Mouse (Mus musculus): Measurements from ENCODE around the gene Hyls1. TPM values are rescaled to one million over a fixed set of nuclear protein-coding genes. Genes with fewer than 3 reads are reported as not detected.

Hyls1 gene
- polyA plus RNA-seq, 1 experiment from 2014 or later, result 15.3 TPM

DNA sequence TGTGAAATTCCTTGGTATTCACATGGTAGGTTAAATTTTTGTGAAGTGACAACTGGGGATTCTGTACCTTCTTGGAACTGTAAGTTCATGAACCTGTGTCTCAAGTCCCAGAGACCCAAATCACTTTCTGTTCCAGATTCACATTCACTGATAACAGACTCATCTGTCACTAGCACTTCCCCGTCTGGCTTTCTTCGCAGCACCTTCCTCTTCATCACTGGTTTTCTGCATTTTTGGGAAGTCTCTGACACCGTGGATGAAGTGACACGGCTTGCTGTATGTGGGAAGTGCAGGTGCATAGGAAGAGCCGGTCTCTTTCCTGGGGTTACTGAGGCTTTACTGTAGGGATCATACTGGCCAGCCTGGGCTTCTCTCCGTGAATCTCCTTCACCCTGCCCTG, 8.6 kb downstream of the Hyls1 start:
- Histone ChIP-seq H3K36me3 (peaks cover 28% of the 10 kb centered on the region), H3K27ac (no peak overlapping the region), H3K27me3 (peaks cover 7% of the 10 kb centered on the region; the same call in 1 of the 2 replicates), H3K9ac (no peak overlapping the region), H3K4me1 (replicated peaks) (peaks cover 28% of the 10 kb centered on the region), H3K9me3 (replicated peaks) (no peaks in the 10 kb centered on the region), H3K4me3 (no peak overlapping the region), H3K4me2 (no peak overlapping the region)
- 77% methylated on average over 6 of the region's 6 CpGs for whole genome bisulfite sequencing
- no peak for ATAC-seq (replicated peaks; ENCODE audit: insufficient number of reproducible peaks, insufficient read depth, low FRiP score, low read depth)

GRCm38 (mm10) chr9:35561076-35561475, 9.1 kb downstream of the Hyls1 start:
- no peak overlapping the region for H3K4me2 ChIP-seq
- WGBS, result 93% methylated on average over 11 of the region's 11 CpGs
- no peak for ATAC-seq (replicated peaks; ENCODE audit: insufficient number of reproducible peaks, insufficient read depth, low FRiP score, low read depth)

GRCm38 (mm10) chr9:35559009-35559890, 10.9 kb downstream of the Hyls1 start:
- Histone ChIP-seq H3K27ac (peak overlapping the region; percentile 53), H3K4me2 (peak overlapping the region; percentile 100), H3K9ac (peak overlapping the region; percentile 61), H3K36me3 (peaks cover 13% of the 10 kb centered on the region; the same call in 1 of the 2 replicates), H3K9me3 (replicated peaks) (no peaks in the 10 kb centered on the region), H3K4me1 (replicated peaks) (peaks cover 19% of the 10 kb centered on the region), H3K27me3 (peaks cover 7% of the 10 kb centered on the region; the same call in 1 of the 2 replicates), H3K4me3 (peak overlapping the region; percentile 75)
- 1% methylated on average over 31 of the region's 31 CpGs for WGBS
- peak; percentile 75 for ATAC-seq (replicated peaks; ENCODE audit: insufficient number of reproducible peaks, insufficient read depth, low FRiP score, low read depth)

More at GRCm38 (mm10) chr9:35561076-35561475, 9.1 kb downstream of the Hyls1 start:
- Histone ChIP-seq H3K36me3 (peaks cover 24% of the 10 kb centered on the region), H3K27me3 (peaks cover 7% of the 10 kb centered on the region; the same call in 1 of the 2 replicates), H3K9ac (no peak overlapping the region), H3K4me1 (replicated peaks) (peaks cover 28% of the 10 kb centered on the region), H3K4me3 (no peak overlapping the region), H3K27ac (no peak overlapping the region), H3K9me3 (replicated peaks) (no peaks in the 10 kb centered on the region)

DNA sequence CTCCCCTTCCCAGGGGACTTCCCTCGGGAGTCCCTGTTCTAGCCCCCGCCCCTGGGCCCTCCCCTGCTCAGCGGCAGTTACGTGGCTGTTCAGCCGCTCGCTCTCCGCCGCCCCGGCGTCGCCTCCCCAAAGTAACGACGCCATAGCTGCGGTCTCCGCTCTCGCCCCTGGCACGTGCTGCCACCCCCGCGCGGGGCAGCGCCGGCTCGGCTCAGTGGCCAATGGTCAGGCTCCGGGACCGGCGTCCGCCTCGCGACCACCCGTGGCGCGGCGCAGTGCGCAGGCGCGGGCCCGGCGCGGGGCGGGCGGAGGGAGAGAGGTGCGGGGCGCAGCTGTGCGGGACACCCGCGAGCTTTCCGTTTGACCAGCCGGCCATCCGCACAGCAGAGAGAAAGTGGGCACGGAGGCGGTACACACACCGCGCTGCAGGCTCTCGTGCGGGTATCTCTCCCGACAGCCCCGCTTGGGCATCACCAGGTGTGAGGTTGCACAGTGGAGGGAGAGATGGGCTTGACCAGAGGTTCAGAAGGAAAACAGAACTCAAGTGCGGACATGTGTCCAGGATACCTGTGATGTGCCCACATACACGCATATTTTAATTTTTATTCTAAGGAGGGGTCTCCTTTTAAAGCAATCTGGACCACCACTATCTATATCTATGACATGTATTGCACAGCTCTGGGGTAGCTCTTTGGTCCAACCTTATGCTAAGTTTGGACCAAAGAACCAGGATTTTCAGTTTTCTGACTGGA, 11.8 kb downstream of the Hyls1 start, which contains the start of the genes Ddx25 and Pus3:
Gene Ddx25 (minus strand): TSS at position 272 of the 752 bp plus-strand sequence.
Gene Pus3 (plus strand): TSS at position 339 of the 752 bp plus-strand sequence.
- 2% methylated on average over 57 of the region's 59 CpGs for WGBS
- Histone ChIP-seq H3K9me3 (replicated peaks) (no peaks in the 10 kb centered on the region), H3K4me3 (peak within 1 kb of the TSS; percentile 75), H3K4me2 (peak within 1 kb of the TSS; percentile 100), H3K27ac (peak within 1 kb of the TSS; percentile 53), H3K9ac (peak within 1 kb of the TSS; percentile 61), H3K36me3 (peaks cover 13% of the 10 kb centered on the region; the same call in 1 of the 2 replicates), H3K27me3 (peaks cover 7% of the 10 kb centered on the region; the same call in 1 of the 2 replicates), H3K4me1 (replicated peaks) (peaks cover 24% of the 10 kb centered on the region)
- ATAC-seq (replicated peaks; ENCODE audit: insufficient number of reproducible peaks, insufficient read depth, low FRiP score, low read depth), result peak; percentile 61; the same call in 1 of the 2 replicates

GRCm38 (mm10) chr9:35556494-35557102, 13.6 kb downstream of the Hyls1 start:
- H3K9ac ChIP-seq, result no peak overlapping the region
- no peak overlapping the region for H3K4me3 ChIP-seq
- no peak overlapping the region for H3K4me2 ChIP-seq
- H3K27me3 ChIP-seq, result peaks cover 7% of the 10 kb centered on the region; the same call in 1 of the 2 replicates
- no peak overlapping the region for H3K27ac ChIP-seq
- peaks cover 9% of the 10 kb centered on the region; the same call in 1 of the 2 replicates for H3K36me3 ChIP-seq
- 49% methylated on average over 12 of the region's 12 CpGs for WGBS
- ATAC-seq (replicated peaks; ENCODE audit: insufficient number of reproducible peaks, insufficient read depth, low FRiP score, low read depth), result no peak
- H3K9me3 ChIP-seq (replicated peaks), result no peaks in the 10 kb centered on the region
- H3K4me1 ChIP-seq (replicated peaks), result peaks cover 31% of the 10 kb centered on the region

DNA sequence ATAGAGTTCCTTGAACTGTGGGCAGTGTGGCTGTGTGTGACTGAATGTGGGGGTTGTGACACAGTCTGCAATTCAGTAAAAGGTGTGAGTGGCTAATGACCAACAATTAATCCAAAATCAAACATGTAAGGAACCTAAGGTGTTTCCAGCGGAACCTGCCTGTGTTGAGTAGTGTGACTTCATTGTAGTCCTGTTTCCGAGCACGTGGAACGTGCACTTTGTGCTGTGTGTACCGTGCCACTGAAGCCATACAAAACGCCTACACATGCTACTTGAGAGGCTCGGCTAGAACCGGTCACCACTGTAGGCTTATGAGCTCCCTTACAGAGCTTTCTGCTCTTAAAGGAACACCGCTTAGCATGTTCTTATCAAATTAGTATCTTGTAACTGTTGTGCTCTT, 21.7 kb downstream of the Hyls1 start:
- H3K4me3 ChIP-seq, result no peak overlapping the region
- H3K4me2 ChIP-seq, result no peak overlapping the region
- 76% methylated on average over 9 of the region's 9 CpGs for WGBS

DNA sequence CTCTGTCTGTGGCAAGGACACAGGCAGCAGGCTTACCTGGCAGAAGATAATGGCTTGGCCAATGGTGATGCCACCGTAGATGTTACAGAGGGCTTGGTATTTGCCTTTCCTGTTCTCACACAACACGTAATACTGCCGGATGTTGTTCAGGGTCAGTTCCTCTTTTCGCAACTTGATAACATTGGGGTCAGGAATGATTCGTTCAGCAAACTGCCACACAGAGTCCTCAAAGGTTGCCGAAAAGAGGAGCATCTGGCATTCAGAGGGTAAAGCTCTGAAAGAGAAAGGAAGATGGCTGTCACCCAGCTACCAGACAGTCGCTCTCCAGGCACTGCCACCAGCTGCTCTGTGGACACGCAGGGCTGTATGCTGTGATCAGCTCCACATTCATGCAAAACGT, 23.5 kb downstream of the Hyls1 start:
- Histone ChIP-seq H3K27ac (no peak overlapping the region), H3K36me3 (no peaks in the 10 kb centered on the region), H3K4me1 (replicated peaks) (no peaks in the 10 kb centered on the region), H3K4me3 (no peak overlapping the region), H3K9ac (no peak overlapping the region), H3K27me3 (no peaks in the 10 kb centered on the region), H3K9me3 (replicated peaks) (no peaks in the 10 kb centered on the region), H3K4me2 (no peak overlapping the region)
- 71% methylated on average over 9 of the region's 9 CpGs for WGBS
- no peak for ATAC-seq (replicated peaks; ENCODE audit: insufficient number of reproducible peaks, insufficient read depth, low FRiP score, low read depth)

More for the DNA sequence above, 21.7 kb downstream of the Hyls1 start:
- no peak for ATAC-seq (replicated peaks; ENCODE audit: insufficient number of reproducible peaks, insufficient read depth, low FRiP score, low read depth)
- Histone ChIP-seq H3K4me1 (replicated peaks) (peaks cover 8% of the 10 kb centered on the region), H3K36me3 (no peaks in the 10 kb centered on the region), H3K27ac (no peak overlapping the region), H3K27me3 (no peaks in the 10 kb centered on the region), H3K9me3 (replicated peaks) (no peaks in the 10 kb centered on the region), H3K9ac (no peak overlapping the region)

DNA sequence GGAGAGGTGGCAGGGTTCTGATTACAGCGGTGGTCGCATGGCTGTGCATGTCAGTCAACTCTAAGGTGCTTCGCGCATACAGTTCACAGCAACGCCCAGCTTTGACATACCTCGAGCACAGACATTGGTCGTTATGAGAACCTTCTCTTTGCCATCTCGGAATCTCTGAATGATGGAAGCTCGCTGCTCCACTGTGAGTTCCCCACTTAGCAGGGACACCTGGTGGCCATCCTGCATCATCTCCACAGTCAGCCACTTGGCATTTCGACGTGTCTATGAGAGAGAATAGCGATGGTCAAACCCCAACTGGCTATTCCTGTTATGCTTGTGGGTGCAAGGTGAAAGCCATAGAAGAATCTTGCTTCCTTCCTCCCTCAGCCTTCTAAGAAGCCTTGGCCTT, 24.5 kb downstream of the Hyls1 start:
- Histone ChIP-seq H3K4me1 (replicated peaks) (no peaks in the 10 kb centered on the region), H3K27me3 (no peaks in the 10 kb centered on the region), H3K4me2 (no peak overlapping the region), H3K9ac (no peak overlapping the region), H3K4me3 (no peak overlapping the region), H3K9me3 (replicated peaks) (no peaks in the 10 kb centered on the region), H3K27ac (no peak overlapping the region), H3K36me3 (no peaks in the 10 kb centered on the region)
- ATAC-seq (replicated peaks; ENCODE audit: insufficient number of reproducible peaks, insufficient read depth, low FRiP score, low read depth), result no peak
- WGBS, result 62% methylated on average over 12 of the region's 12 CpGs

DNA sequence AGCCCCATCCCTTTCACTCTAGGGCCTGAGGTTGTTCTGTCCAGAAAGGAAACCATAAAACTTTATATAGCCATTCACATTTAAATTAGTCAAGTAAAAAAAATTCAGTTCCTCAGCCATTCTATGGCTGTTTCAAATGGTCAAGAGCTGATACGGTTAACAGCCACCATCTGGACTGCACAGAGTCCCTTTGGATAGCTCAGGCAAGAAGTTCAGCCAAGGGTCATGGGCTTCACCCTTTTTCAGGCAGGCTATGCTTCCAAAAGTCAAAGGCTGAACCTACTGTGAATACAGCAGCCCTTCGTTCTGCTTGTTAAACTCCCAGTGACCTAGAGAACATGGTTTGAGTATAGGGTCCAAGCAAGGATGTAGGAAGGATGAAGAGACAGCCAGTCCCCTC, 25.5 kb downstream of the Hyls1 start:
- WGBS, result 63% methylated on average over 2 of the region's 2 CpGs
- Histone ChIP-seq H3K27me3 (no peaks in the 10 kb centered on the region), H3K4me1 (replicated peaks) (no peaks in the 10 kb centered on the region), H3K9ac (no peak overlapping the region), H3K4me2 (no peak overlapping the region), H3K27ac (no peak overlapping the region), H3K4me3 (no peak overlapping the region), H3K36me3 (no peaks in the 10 kb centered on the region), H3K9me3 (replicated peaks) (no peaks in the 10 kb centered on the region)
- ATAC-seq (replicated peaks; ENCODE audit: insufficient number of reproducible peaks, insufficient read depth, low FRiP score, low read depth), result no peak

DNA sequence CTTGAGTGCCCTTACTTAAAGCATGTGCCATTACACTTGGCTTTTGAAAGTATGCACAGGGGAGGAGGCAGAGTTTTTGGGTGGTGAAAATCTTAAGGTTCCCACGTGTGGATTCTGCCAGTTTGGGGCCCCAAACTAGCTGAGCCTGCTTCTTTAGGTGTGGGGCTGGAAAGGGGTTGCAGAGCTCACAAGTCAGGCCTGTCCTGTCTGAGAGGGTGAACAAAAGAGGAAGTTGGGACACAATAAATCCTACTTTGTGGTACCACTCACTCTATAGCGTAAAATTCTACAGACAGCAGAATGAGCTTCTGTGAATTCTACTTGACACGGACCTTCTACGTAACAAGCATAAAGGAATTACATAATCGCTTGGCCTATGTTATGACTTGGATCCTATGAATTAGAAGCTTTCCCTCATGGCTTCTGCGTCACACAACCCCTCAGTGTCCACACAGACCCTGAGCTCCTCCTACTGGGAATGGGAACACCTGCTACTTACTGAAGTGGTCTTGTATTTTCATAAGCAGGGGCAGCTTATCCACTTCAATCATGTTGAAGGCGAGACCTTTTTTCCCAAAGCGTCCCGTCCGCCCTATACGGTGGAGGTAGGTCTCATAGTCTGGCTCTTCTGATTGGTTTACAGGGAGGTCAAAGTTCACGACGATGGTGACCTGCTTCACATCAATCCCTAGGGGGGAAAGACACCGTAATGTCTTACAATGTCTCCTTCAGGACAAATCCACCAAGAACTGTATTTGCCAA, 26.9 kb downstream of the Hyls1 start:
- ATAC-seq (replicated peaks; ENCODE audit: insufficient number of reproducible peaks, insufficient read depth, low FRiP score, low read depth), result no peak
- H3K9me3 ChIP-seq (replicated peaks), result no peaks in the 10 kb centered on the region
- H3K4me2 ChIP-seq, result no peak overlapping the region
- WGBS, result 80% methylated on average over 14 of the region's 14 CpGs
- no peaks in the 10 kb centered on the region for H3K36me3 ChIP-seq
- no peak overlapping the region for H3K27ac ChIP-seq
- H3K4me1 ChIP-seq (replicated peaks), result peaks cover 6% of the 10 kb centered on the region
- H3K27me3 ChIP-seq, result no peaks in the 10 kb centered on the region
- H3K4me3 ChIP-seq, result no peak overlapping the region
- H3K9ac ChIP-seq, result no peak overlapping the region
